Mouse (Mus musculus): ENCODE data around the gene Lrrc8d. TPM values are rescaled to one million over a fixed set of nuclear protein-coding genes. Genes with fewer than 3 reads are reported as not detected.

The Lrrc8d gene
- total RNA-seq, 2 experiments from 2014 or later, result 8.1 to 26.5 TPM

DNA sequence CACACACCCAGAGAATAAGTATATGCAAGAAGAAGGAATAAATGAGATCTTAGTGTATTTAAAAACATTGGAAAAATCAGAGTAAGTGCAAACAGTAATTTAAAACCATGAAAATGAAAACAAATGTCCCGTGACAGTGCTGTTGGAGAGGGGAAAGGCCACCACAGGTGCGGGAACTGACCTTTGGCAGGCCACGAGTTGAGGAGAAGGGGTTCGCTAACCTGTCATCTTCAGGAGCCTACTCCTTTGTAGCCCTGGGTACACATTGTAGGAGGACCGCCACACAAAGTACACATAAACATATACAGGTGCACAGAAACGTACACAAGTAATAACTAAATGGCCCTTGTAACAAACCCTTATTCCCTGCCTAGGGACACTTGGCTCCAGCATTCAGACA is 55.7 kb downstream of the Lrrc8d start:
- no peak for ATAC-seq (replicated peaks; ENCODE audit: low FRiP score, low TSS enrichment, poor library complexity, severe bottlenecking)

DNA sequence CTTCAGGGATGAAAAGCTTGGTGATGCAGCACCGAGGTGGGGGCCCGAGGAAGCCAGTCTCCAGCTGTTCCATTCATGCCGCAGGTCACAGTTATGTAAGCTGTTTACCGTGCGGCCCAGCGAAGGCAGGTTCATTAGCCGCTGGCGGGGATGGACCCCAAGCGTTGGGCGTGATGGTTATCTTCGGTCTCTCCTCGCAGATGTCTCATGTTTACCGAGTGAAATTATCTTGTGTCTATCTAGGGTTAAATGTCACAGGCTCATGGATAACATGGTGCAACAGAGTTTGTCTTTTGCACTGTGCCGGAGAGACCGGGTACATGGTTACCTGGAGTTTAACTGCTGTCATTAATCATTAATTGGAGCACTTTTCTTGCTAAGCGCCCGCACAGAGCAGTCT is 58.2 kb downstream of the Lrrc8d start:
- no peak for ATAC-seq (replicated peaks; ENCODE audit: low FRiP score, low TSS enrichment, poor library complexity, severe bottlenecking)

DNA sequence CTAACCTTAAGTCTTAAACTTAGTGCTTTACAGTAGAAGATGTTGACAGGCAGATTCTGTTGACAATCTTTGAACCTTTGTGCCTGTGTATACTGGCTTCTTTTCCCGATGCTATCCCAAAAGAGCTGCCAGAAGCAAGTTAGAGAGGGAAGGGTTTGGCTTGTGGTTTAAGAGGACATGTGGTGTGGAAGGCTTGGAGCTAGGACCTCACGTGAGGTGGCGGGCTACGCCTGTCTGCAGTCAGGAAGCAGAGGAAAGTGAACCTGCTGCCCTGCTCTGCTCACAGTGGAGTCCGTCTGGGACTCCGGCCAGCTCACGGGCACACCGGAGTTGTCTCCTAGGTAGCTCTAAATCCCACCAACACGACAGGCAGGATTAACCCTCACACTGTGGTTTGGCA is 59.1 kb downstream of the Lrrc8d start:
- ATAC-seq (replicated peaks; ENCODE audit: low FRiP score, low TSS enrichment, poor library complexity, severe bottlenecking), result no peak

DNA sequence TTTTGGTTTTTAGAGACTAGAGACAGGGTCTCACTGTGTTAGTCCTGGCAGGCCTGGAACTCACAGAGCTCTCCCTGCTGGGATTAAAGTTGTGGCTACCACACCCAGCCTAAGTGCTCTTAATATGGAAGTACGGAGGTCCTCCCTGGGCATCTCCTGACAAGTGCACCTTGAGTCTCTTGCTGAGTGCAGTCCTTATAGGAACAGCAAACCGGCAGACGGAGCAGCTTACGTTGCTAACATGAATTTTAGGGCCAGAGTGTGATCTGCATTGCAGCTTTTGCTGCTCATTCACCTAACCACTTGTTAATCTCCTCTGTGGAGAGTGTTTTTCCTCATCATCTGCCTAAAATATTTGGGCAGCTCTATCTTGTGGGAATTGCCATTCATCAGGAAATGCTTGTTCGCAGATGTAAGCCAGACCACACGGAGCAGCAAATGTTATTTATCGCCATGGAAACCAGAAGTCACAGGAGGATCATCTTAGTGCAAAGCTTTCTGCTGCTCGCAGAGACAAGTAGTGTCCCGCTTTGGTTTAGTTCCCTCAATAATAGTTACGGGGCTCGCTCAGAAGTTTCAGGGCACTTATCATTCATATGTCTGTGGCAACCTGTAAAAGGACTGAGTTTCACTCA is 62.2 kb downstream of the Lrrc8d start:
- no peak for ATAC-seq (replicated peaks; ENCODE audit: low FRiP score, low TSS enrichment, poor library complexity, severe bottlenecking)

DNA sequence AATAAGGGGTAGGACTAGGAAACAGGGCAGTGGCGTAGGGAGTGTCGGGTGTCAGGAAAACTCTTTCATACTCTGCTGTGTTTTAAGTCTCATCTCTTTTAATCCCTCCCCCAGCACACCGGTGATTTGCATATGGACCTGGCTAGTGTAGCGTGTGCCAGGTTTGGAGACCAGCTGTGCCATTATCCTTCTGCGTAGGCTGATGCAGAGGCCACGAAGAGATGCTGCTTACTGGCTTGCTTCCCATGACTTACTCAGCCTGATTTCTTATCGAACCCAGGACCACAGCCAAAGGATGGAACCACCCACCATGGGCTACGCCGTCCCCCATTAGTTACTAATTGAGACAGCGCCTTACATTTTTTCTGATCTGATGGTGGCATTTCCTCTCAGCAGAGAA is 64.6 kb downstream of the Lrrc8d start:
- no peak for ATAC-seq (replicated peaks; ENCODE audit: low FRiP score, low TSS enrichment, poor library complexity, severe bottlenecking)

DNA sequence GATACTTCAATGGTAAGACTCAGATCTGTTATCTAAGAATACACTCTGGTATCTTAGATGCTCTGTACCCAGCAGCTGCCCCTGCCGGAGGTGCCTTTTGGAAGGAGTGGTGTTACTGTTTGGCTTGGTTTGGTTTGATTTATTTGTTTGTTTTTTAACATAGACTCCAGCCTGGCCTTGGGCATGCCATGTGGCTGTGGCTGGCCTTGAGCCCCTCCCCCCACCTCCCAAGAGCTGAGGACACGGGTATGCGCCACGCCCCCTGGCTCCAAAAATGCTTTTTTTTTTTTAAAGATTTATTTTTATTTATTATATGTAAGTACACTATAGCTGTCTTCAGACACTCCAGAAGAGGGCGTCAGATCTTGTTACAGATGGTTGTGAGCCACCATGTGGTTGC is 65.6 kb downstream of the Lrrc8d start:
- ATAC-seq (replicated peaks; ENCODE audit: low FRiP score, low TSS enrichment, poor library complexity, severe bottlenecking), result no peak

DNA sequence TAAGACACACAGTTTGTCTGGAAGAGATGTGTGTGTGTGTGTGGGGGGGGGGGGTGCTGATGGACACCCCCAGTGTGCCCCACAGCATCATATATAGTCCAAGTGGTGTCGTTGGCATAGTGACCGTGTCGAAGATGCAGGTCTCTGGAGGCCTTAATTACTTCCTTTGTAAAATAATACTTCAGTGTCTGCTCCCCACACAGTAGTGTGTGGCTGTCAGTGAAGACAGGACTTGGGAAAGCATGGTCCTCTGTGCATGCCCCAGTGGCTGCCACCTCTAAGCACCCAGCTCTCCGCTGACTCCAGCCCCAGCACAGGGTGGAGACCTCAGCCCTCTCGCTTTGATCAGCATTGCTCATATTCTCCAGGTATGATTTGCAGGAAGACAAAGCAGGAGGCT is 76.6 kb downstream of the Lrrc8d start:
- ATAC-seq (replicated peaks; ENCODE audit: low FRiP score, low TSS enrichment, poor library complexity, severe bottlenecking), result no peak

DNA sequence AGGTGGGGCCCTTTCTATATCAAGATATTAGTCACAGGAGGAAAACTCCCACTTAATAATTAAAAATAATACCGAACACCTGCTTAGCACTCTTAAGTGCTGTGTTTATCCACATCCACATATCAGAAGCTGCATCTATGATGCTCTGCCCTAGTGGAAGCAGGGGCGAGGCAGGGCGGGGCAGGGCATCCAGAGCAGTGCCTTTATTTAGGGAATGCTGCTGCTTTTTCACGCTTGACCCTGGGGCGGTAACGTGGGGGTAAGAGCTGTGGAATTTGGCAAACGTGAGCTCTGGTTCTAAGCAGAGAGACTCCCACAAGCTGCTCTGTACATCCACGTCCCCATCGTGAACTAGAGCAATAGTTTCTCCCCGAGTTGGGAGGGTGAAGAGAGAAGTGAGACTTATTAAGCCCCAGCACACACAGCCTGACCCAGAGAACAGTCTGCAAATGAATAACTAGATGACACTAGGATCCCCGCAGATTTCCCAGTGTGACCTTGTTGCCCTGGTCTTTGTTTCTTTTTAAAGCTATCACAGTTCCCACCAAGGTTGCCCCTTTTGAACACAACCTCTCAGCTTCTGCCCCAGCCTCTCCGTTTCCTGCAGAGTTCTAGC is 77.3 kb downstream of the Lrrc8d start:
- no peak for ATAC-seq (replicated peaks; ENCODE audit: low FRiP score, low TSS enrichment, poor library complexity, severe bottlenecking)

DNA sequence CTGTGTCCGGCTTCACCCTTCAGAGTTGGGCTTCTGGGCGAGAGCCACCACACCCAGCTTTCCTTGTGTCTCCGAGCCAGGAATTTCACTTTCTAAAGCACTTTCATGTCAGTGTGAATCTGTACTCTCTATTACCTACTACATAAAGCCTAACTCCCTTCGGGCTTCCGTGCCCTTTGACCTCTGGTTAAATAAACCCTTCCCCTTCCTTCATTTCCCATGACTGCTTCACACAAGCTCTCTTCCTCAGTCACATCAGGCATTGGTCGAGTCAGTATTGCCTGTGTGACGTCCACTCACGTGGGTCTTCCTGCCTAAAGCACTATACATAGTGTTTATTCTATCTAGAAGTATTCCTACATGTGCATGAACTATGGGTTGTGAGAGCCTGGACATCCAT is 77.9 kb downstream of the Lrrc8d start:
- no peak for ATAC-seq (replicated peaks; ENCODE audit: low FRiP score, low TSS enrichment, poor library complexity, severe bottlenecking)

DNA sequence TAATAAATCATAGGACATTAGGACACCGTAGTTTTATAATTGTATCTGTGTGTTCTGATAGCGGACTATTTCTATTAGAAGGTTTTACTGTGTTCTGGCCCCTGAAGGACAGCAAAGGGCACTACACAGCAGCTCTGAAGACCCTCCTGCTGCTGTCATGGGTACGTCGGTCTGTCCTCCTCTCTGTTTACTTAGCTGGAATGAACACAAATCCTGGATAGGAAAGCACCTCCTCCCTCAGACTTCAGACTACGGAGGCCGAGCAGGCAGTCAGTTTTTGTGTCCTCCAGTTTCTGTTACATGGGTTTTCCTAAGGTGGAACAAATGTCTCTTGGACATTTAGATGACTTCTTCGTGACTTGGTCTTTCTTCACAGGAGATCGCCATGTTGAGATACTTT is 78.4 kb downstream of the Lrrc8d start:
- ATAC-seq (replicated peaks; ENCODE audit: low FRiP score, low TSS enrichment, poor library complexity, severe bottlenecking), result no peak

DNA sequence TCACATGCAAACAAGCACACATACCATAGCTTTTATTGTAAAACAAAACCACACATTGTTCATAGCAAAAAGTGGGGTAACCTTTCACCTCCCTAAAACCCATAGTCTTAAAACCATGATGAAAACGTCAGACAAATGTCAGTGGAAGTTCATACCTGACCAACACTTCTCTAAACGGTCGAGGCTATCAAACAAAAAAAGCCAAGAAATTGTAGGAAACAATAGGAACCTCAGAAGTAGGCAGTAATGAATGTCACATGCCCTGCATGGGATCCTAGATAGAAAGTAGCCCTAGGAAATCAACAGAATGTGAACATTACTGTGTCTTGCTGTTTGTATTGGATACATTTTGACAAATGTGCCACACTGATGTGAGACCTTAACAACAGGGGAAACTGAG is 79.0 kb downstream of the Lrrc8d start:
- no peak for ATAC-seq (replicated peaks; ENCODE audit: low FRiP score, low TSS enrichment, poor library complexity, severe bottlenecking)

DNA sequence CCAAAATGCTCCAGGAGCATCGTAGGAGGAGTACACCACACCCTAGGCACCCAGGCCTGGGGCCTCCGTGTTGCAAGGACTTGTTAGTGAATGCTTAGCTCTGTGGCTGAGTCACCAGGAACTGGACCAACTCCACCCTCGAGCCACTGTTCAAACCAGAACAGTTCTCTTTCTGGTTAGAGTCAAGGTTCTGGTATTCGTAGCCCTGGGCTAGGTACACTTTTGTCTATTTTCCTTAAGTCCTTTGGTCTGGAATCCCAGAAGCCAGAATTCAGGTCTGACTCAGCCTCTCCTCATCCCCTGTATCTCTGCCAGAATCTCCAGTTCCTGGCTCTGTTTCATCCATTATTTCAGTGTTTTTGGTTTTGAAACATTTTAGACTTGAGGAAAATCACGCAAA is 79.6 kb downstream of the Lrrc8d start:
- ATAC-seq (replicated peaks; ENCODE audit: low FRiP score, low TSS enrichment, poor library complexity, severe bottlenecking), result no peak

DNA sequence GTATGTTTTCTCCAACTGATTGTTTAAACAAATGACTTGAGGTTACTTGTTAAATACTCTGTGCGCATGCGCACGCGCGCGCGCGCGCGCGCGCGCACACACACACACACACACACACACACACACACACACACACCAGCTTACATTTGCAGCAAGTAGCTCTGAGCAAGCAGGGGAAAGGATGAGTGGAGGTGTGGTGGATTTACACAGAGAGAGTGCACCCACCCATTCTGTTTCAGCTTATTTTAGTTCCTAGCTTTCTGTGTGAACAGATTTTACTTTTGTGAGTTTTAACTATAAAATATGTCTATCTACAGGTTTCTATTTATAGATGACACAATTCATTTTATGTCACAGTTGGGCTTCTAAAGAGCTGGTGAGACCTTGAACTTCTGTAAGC is 84.1 kb downstream of the Lrrc8d start:
- ATAC-seq (replicated peaks; ENCODE audit: low FRiP score, low TSS enrichment, poor library complexity, severe bottlenecking), result no peak

DNA sequence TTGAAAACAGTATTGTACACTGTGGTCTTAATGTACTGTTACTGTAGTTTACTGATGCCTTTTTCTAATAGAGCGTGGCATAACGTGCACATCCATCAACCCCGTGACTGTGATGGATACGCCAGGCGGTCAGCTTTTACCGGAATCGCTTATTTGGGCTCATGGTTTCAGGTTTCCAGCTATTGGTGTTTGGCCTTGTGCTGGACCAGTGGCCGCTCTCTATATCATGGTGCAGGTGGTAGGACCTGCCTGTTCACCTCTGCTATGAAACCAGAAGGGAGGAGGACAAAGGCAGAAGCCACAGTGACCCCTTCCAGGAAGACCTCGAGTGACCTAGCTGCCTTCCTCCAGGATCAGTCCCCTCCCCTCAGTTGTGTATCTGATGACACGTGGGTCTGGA is 85.0 kb downstream of the Lrrc8d start:
- no peak for ATAC-seq (replicated peaks; ENCODE audit: low FRiP score, low TSS enrichment, poor library complexity, severe bottlenecking)

DNA sequence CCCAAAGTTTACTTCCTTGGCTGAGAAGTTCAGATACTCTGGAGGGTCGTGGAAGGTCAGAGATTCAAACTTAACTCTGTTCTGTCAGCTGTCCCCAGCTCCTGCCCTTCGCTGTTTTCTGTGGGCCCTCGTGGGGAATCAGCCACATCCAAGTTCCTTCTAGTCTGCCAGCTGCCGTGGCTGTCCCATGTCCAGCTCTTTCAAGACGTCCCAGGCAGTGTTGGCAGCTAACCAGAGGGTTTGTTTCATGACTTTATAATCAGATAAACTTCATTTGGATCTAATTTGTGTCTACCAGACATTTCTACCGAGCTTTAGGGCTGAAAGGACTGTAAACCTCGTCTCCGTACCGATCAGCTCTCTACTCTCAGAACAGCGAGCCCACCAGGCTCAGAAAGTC is 87.8 kb downstream of the Lrrc8d start:
- peak; percentile 42; the same call in 1 of the 2 replicates for ATAC-seq (replicated peaks; ENCODE audit: low FRiP score, low TSS enrichment, poor library complexity, severe bottlenecking)

DNA sequence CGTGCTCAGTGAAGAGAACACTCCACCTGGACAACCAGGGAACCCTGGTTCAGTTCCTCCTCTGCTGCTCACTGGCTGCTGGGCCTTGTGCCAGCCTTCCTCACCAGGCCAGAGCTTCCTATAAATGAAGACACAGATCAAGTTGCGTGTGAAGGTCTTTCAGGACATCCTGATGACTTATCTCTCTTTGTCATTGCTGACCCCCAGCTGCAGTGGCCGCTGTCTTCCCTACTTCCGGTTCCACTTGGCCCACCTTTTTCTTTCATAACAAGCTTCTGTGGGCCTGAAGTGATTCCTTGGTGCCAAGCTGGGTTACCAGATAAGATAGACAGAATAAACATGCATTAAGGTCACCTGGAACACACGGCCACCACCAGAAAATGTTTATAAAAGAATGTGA is 90.0 kb downstream of the Lrrc8d start:
- ATAC-seq (replicated peaks; ENCODE audit: low FRiP score, low TSS enrichment, poor library complexity, severe bottlenecking), result no peak

DNA sequence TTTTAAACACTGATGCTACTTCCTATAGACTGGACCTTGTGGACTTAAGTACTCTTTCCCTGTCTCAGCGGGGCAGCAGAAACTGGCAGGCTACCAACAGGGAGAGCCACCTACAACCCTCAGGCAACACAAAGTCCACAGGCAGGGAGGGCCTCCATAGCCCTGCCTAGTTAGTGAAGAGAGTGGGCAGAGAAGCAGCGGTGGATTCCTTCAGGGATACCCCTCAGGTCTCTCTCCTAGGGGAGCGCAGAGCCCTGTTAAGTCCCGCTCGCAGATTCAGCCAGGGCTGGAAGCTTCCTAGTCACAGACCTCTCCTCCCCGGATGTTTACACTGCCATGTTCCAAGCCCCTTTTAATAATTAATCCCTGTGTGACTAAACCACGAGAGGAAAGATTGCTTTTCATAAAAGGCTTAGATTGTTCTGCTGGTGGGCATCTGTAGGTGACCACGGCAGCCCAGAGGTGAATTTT is 92.6 kb downstream of the Lrrc8d start:
- no peak for ATAC-seq (replicated peaks; ENCODE audit: low FRiP score, low TSS enrichment, poor library complexity, severe bottlenecking)

DNA sequence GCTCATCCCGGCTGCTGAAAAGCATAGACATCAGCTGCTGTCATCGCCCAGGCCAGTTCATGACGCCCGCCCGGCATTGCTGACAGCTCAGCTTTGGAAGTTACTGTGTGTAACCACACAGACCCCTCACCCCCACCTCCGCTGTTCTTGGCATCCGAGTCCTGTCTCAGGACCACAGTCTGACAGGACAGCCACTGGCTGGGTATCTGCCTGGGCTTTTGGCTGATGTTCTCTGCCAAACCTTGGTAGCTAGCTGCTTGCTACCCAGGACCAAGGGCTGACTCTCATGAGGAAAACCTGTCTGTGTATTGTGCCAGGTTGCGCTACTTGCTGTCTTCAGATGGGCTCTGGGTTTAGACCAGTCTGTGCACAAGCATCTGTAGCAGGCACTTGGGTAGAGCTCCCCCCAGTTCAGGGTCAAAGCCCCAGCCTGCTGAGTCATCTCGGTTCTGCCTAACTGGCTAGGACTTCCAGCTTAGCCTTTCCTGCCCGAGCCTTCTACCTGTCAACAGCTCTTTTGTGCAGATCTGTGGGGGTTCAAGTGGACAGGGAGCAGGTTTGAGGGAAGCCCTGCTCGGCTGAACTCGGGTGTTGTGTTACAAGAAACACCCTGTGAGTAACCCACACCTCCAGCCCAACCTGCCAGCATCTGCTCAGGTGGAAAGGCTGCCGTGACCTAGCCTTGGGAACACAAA is 93.2 kb downstream of the Lrrc8d start:
- ATAC-seq (replicated peaks; ENCODE audit: low FRiP score, low TSS enrichment, poor library complexity, severe bottlenecking), result peak; percentile 41; the same call in 1 of the 2 replicates

DNA sequence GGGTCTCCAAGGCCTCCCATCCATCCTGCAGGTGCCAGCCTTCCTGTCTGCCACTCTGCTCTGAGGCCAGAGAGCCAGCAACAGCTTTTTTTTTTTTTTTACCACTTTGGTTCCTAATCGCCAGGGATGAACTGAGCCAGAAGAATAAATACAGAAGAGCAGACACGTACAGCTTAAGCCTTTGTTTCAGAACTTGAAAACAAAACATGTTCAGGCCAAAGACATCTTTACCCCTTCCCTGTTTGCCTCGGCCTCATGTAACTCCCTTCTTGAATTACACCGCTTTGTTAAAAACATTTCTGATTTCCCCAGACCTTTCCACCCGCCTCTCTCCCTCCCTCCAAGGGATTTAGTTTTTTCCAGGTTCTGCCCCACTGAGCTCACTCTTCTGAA is 93.8 kb downstream of the Lrrc8d start:
- no peak for ATAC-seq (replicated peaks; ENCODE audit: low FRiP score, low TSS enrichment, poor library complexity, severe bottlenecking)

DNA sequence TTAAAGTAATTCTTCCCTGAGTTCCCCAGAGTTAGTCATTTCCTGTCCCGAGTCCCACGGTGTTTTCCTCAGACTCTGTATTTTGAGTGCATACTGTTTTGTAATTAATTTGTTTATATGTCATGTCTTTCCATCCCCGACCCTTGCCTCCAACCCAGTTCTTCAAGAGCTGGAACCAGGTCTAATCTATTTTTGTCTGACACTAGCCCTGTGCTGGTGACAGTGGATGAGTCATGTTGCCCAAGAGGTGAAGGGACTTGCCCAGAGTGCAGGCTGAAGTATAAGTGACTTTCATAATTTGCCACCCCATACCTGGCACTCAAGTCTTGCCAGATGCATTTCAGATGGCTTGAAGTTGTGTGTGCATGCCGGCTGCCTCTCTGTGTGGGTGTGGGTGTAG is 98.7 kb downstream of the Lrrc8d start:
- ATAC-seq (replicated peaks; ENCODE audit: low FRiP score, low TSS enrichment, poor library complexity, severe bottlenecking), result no peak

Measured in megakaryocyte-erythroid progenitor cell, adult 5-6 weeks (primary cell).